Mouse (Mus musculus) MEL (cell line): ENCODE data around the gene Prmt2. TPM values are rescaled to one million over a fixed set of nuclear protein-coding genes. Genes with fewer than 3 reads are reported as not detected.

Experiments used
- DNase-seq: peaks from one replicate; pipeline ENCODE4 v3.0.0; 2011; ENCODE audit warnings: low read depth, low spot score
- H3K27ac ChIP-seq: 2 replicates; pipeline ENCODE4 v1.5.1; 2012; ENCODE audit warnings: low read depth, mild to moderate bottlenecking, control low read depth, low read length, moderate library complexity; ENCODE audit not compliant: control insufficient read depth
- H3K27me3 ChIP-seq, 2 experiments: fragments of 150-350 bp in 1 of 2; sonication (generic) in 1 of 2; 2 replicates each; pipeline ENCODE4 v1.6.1; 2012; ENCODE audit warnings: low read length in 2 of 2, mild to moderate bottlenecking in 2 of 2, improper control_type of control experiment in 1 of 2, moderate library complexity in 1 of 2; ENCODE audit not compliant: insufficient read depth in 2 of 2, control insufficient read depth in 1 of 2
- H3K36me3 ChIP-seq, 2 experiments: 2 replicates each; pipeline ENCODE4 v1.6.1; 2012 to 2014; ENCODE audit warnings: low read length in 2 of 2, improper control_type of control experiment in 1 of 2, inconsistent platforms in 1 of 2, mild to moderate bottlenecking in 1 of 2; ENCODE audit not compliant: insufficient read depth in 2 of 2, control insufficient read depth in 1 of 2
- H3K4me1 ChIP-seq, 2 experiments: fragments of 150-350 bp in 1 of 2; sonication (generic) in 1 of 2; 2 replicates each; pipeline ENCODE4 v1.6.1; 2012; ENCODE audit warnings: low read length in 2 of 2, improper control_type of control experiment in 1 of 2, mild to moderate bottlenecking in 1 of 2; ENCODE audit not compliant: insufficient read depth in 2 of 2, control insufficient read depth in 1 of 2
- H3K4me3 ChIP-seq, 2 experiments: fragments of 150-350 bp in 1 of 2; sonication (generic) in 1 of 2; 2 replicates each; pipeline ENCODE4 v1.5.1; 2012; ENCODE audit warnings: low read depth in 2 of 2, low read length in 2 of 2, mild to moderate bottlenecking in 2 of 2, moderate library complexity in 2 of 2, control low read depth in 1 of 2, improper control_type of control experiment in 1 of 2; ENCODE audit not compliant: control insufficient read depth in 1 of 2, insufficient read depth in 1 of 2
- H3K79me2 ChIP-seq: 2 replicates; pipeline ENCODE4 v1.6.1; 2012; ENCODE audit warnings: mild to moderate bottlenecking, low read length, moderate library complexity; ENCODE audit not compliant: control insufficient read depth, poor library complexity, insufficient read depth
- H3K9ac ChIP-seq: 2 replicates; pipeline ENCODE4 v1.6.1; 2012; ENCODE audit warnings: low read depth, mild to moderate bottlenecking, control low read depth, low read length, moderate library complexity; ENCODE audit not compliant: control insufficient read depth, poor library complexity, severe bottlenecking
- H3K9me3 ChIP-seq: fragments of 150-350 bp; sonication (generic); replicated peaks from 2 replicates; pipeline ENCODE4 v1.6.1; 2012; ENCODE audit warnings: mild to moderate bottlenecking, low read length, improper control_type of control experiment, moderate library complexity; ENCODE audit not compliant: insufficient read depth
- CHD1 ChIP-seq: IDR thresholded peaks from 2 replicates; pipeline ENCODE4 v1.6.1; 2012; ENCODE audit warnings: low read depth, mild to moderate bottlenecking, inconsistent platforms, low read length, improper control_type of control experiment
- CTCF ChIP-seq, 3 experiments: IDR thresholded peaks in 2 of 3; conservative IDR thresholded peaks in 1 of 3; 2 replicates each; pipeline ENCODE4 v1.5.1; 2011 to 2012; ENCODE audit warnings: low read length in 3 of 3, low read depth in 2 of 3, mild to moderate bottlenecking in 2 of 3, improper control_type of control experiment in 1 of 3, inconsistent platforms in 1 of 3, mixed read lengths in 1 of 3, moderate library complexity in 1 of 3; ENCODE audit not compliant: control insufficient read depth in 1 of 3, insufficient read depth in 1 of 3, poor library complexity in 1 of 3, severe bottlenecking in 1 of 3
- E2F4 ChIP-seq: IDR thresholded peaks from 2 replicates; pipeline ENCODE4 v1.6.1; 2011; ENCODE audit warnings: low read depth, low read length, improper control_type of control experiment, borderline replicate concordance
- ELF1 ChIP-seq: IDR thresholded peaks from 2 replicates; pipeline ENCODE4 v1.6.1; 2014; ENCODE audit warnings: low read depth, mild to moderate bottlenecking, inconsistent platforms, low read length, improper control_type of control experiment, moderate library complexity
- EP300 ChIP-seq, 2 experiments: IDR thresholded peaks; 2 replicates each; pipeline ENCODE4 v1.6.1; 2011; ENCODE audit warnings: improper control_type of control experiment in 2 of 2, low read length in 2 of 2, low read depth in 1 of 2, mild to moderate bottlenecking in 1 of 2
- ETS1 ChIP-seq: IDR thresholded peaks from 2 replicates; pipeline ENCODE4 v1.6.1; 2012; ENCODE audit warnings: low read depth, mild to moderate bottlenecking, inconsistent platforms, low read length, improper control_type of control experiment, moderate library complexity
- GATA1 ChIP-seq: IDR thresholded peaks from 2 replicates; pipeline ENCODE4 v1.6.1; 2011; ENCODE audit warnings: low read depth, low read length, improper control_type of control experiment
- JUND ChIP-seq: IDR thresholded peaks from 2 replicates; pipeline ENCODE4 v1.6.1; 2011; ENCODE audit warnings: low read depth, mild to moderate bottlenecking, improper control_type of control experiment, low read length
- MAFK ChIP-seq: IDR thresholded peaks from 2 replicates; pipeline ENCODE4 v1.6.1; 2011; ENCODE audit warnings: low read depth, mild to moderate bottlenecking, low read length, improper control_type of control experiment, borderline replicate concordance
- MAX ChIP-seq: IDR thresholded peaks from 2 replicates; pipeline ENCODE4 v1.6.1; 2011; ENCODE audit warnings: low read length, improper control_type of control experiment
- MAZ ChIP-seq: IDR thresholded peaks from 2 replicates; pipeline ENCODE4 v1.6.1; 2012; ENCODE audit warnings: low read depth, mild to moderate bottlenecking, inconsistent platforms, low read length, improper control_type of control experiment
- MEF2A ChIP-seq: IDR thresholded peaks from 2 replicates; pipeline ENCODE4 v1.6.1; 2014; ENCODE audit warnings: low read depth, mild to moderate bottlenecking, inconsistent platforms, low read length, improper control_type of control experiment; ENCODE audit not compliant: poor library complexity, insufficient replicate concordance, severe bottlenecking; ENCODE audit errors: extremely low read depth
- MYC ChIP-seq: IDR thresholded peaks from 2 replicates; pipeline ENCODE4 v1.6.1; 2011; ENCODE audit warnings: low read depth, mild to moderate bottlenecking, low read length, improper control_type of control experiment, moderate library complexity
- NRF1 ChIP-seq: IDR thresholded peaks from 2 replicates; pipeline ENCODE4 v1.6.1; 2014; ENCODE audit warnings: low read depth, mild to moderate bottlenecking, inconsistent platforms, low read length, improper control_type of control experiment, moderate library complexity; ENCODE audit not compliant: poor library complexity, insufficient read depth, severe bottlenecking
- POLR2A ChIP-seq, 2 experiments: IDR thresholded peaks; 2 replicates each; pipeline ENCODE4 v1.6.1; 2011 to 2012; ENCODE audit warnings: low read length in 2 of 2, mild to moderate bottlenecking in 2 of 2, control low read depth in 1 of 2, improper control_type of control experiment in 1 of 2, low read depth in 1 of 2, moderate library complexity in 1 of 2; ENCODE audit not compliant: control insufficient read depth in 1 of 2, insufficient read depth in 1 of 2, poor library complexity in 1 of 2
- POLR2AphosphoS5 ChIP-seq: IDR thresholded peaks from 2 replicates; pipeline ENCODE4 v1.6.1; 2012; ENCODE audit warnings: low read depth, borderline replicate concordance, mild to moderate bottlenecking, inconsistent platforms, low read length, moderate library complexity, mixed read lengths
- RAD21 ChIP-seq: IDR thresholded peaks from 2 replicates; pipeline ENCODE4 v1.6.1; 2011; ENCODE audit warnings: mild to moderate bottlenecking, low read depth, low read length, improper control_type of control experiment
- RCOR1 ChIP-seq: IDR thresholded peaks from 2 replicates; pipeline ENCODE4 v1.6.1; 2012; ENCODE audit warnings: low read depth, mild to moderate bottlenecking, inconsistent platforms, low read length, improper control_type of control experiment
- TBP ChIP-seq: IDR thresholded peaks from 2 replicates; pipeline ENCODE4 v1.8.0; 2011; ENCODE audit warnings: low read depth, low read length, improper control_type of control experiment
- ZC3H11A ChIP-seq: IDR thresholded peaks from 2 replicates; pipeline ENCODE4 v1.6.1; 2012; ENCODE audit warnings: low read depth, mild to moderate bottlenecking, inconsistent platforms, low read length, improper control_type of control experiment
- ZKSCAN1 ChIP-seq: IDR thresholded peaks from 2 replicates; pipeline ENCODE4 v1.6.1; 2012; ENCODE audit warnings: low read depth, mild to moderate bottlenecking, inconsistent platforms, low read length, improper control_type of control experiment, moderate library complexity
- ZMIZ1 ChIP-seq: IDR thresholded peaks from 2 replicates; pipeline ENCODE4 v1.6.1; 2012; ENCODE audit warnings: low read depth, mild to moderate bottlenecking, inconsistent platforms, low read length, improper control_type of control experiment, moderate library complexity
- ZNF384 ChIP-seq: IDR thresholded peaks from 2 replicates; pipeline ENCODE4 v1.6.1; 2012; ENCODE audit warnings: low read depth, mild to moderate bottlenecking, inconsistent platforms, low read length, improper control_type of control experiment
- polyA plus RNA-seq, 2 experiments: library from polyadenylated mRNA; stranded (reverse) in 1 of 2; unstranded in 1 of 2; fragments of >175 nt in 1 of 2; fragments of >200 nt in 1 of 2; gene quantifications; 2 replicates each; pipeline versions ENCODE4 v1.2.1 to v1.2.4; 2012; ENCODE audit warnings: low replicate concordance in 2 of 2, low read depth in 1 of 2; ENCODE audit not compliant: insufficient read length in 2 of 2, insufficient read depth in 1 of 2, missing spikeins in 1 of 2
- total RNA-seq: library from RNA; depleted of rRNA; stranded (reverse); fragments of 300-350 nt; gene quantifications from 2 replicates; pipeline ENCODE4 v1.2.3, GENCODE M21; 2012

Gene Prmt2
- total and polyA plus RNA-seq, 3 experiments, result 6.7 to 12.6 TPM; not detected in 1

GRCm38 (mm10) chr10:76237341-76238225 lies at the start of gene Prmt2 (continued):
- TF ChIP-seq CHD1 (no peak), JUND (no peak), EP300 (IDR thresholded peaks at IDR 0.05; ENCODE audit: low read depth in 1 of 2, low read length in 2 of 2) (no peak), ZMIZ1 (peak; percentile 54), ZC3H11A (no peak)

- TF ChIP-seq TBP (no peak), ZNF384 (no peak), RAD21 (no peak), RCOR1 (no peak)
- TF ChIP-seq, all 39 proteins: peak for 0
- no peaks in the 10 kb centered on the region for H3K36me3 ChIP-seq
Observed at GRCm38 (mm10) chr10:76278541-76279097, 41.0 kb upstream of the Prmt2 start.

GRCm38 (mm10) chr10:76275256-76275655 lies 37.6 kb upstream of the Prmt2 start:
- DNase-seq, result no peak
- Histone ChIP-seq H3K27me3 (no peaks in the 10 kb centered on the region), H3K4me3 (no peak overlapping the region), H3K4me1 (no peaks in the 10 kb centered on the region), H3K36me3 (no peaks in the 10 kb centered on the region), H3K27ac (no peak overlapping the region), H3K79me2 (no peaks in the 10 kb centered on the region), H3K9me3 (no peaks in the 10 kb centered on the region), H3K9ac (no peak overlapping the region)
- TF ChIP-seq MAX (no peak), MAZ (no peak), GATA1 (no peak), NRF1 (no peak), CHD1 (no peak), POLR2A (IDR thresholded peaks at IDR 0.05; ENCODE audit: control insufficient read depth in 1 of 2, insufficient read depth in 1 of 2, low read depth in 1 of 2, low read length in 2 of 2, poor library complexity in 1 of 2) (no peak), ETS1 (no peak), POLR2AphosphoS5 (no peak), MEF2A (no peak), MAFK (no peak), ZKSCAN1 (no peak), MYC (no peak), ZNF384 (no peak), E2F4 (no peak), CTCF (IDR thresholded peaks at IDR 0.05 in 2 of 3, conservative IDR thresholded peaks at IDR 0.05 in 1 of 3; ENCODE audit: control insufficient read depth in 1 of 3, insufficient read depth in 1 of 3, low read depth in 2 of 3, low read length in 3 of 3, poor library complexity in 1 of 3, severe bottlenecking in 1 of 3) (no peak), TBP (no peak), ELF1 (no peak)

More at GRCm38 (mm10) chr10:76278541-76279097, 41.0 kb upstream of the Prmt2 start:
- Histone ChIP-seq H3K9me3 (no peaks in the 10 kb centered on the region), H3K4me1 (no peaks in the 10 kb centered on the region), H3K79me2 (no peaks in the 10 kb centered on the region), H3K9ac (no peak overlapping the region), H3K4me3 (no peak overlapping the region), H3K27ac (no peak overlapping the region), H3K27me3 (no peaks in the 10 kb centered on the region)
- DNase-seq, result no peak
